Mouse (Mus musculus): ENCODE results near the gene Zmym2. TPM values are rescaled to one million over a fixed set of nuclear protein-coding genes. Genes with fewer than 3 reads are reported as not detected.

Zmym2 gene
- polyA plus RNA-seq, 1 experiment: 19.7 TPM

DNA sequence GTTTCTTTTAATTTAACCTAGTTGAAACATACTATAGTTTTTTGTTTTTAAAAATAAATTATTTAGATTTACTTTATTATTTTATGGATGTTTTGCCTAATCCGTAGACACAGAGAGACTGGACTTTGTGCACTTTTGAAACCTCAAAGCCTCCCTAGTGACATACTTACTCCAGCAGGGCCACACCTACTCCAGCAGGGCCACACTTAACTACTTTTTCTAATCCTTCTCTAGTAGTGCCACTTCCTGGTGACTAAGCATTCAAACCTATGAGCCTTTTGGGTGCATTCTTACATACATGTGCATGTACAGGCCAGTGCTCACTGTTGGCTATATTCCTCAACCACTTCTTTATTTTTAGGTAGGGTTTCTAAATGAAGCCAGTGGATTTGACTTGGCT, 19.2 kb downstream of the Zmym2 start:
- no peak overlapping the region for H3K27ac ChIP-seq (ENCODE audit: control insufficient read depth, insufficient read depth, low read depth, low read length)
- no peaks in the 10 kb centered on the region for H3K4me1 ChIP-seq (ENCODE audit: control insufficient read depth, insufficient read depth, low read length)
- H3K27me3 ChIP-seq (ENCODE audit: control insufficient read depth, insufficient read depth, low read length): no peaks in the 10 kb centered on the region
- TF ChIP-seq POLR2A (IDR thresholded peaks at IDR 0.05; ENCODE audit: control insufficient read depth, low read depth, low read length) (no peak), CTCF (IDR thresholded peaks at IDR 0.05; ENCODE audit: control insufficient read depth, insufficient read depth, insufficient replicate concordance, low read depth, low read length) (no peak)
- no peaks in the 10 kb centered on the region for H3K36me3 ChIP-seq (ENCODE audit: control insufficient read depth, insufficient read depth, low read length)
- no peak overlapping the region for H3K4me3 ChIP-seq (ENCODE audit: control insufficient read depth, low read depth, low read length)

DNA sequence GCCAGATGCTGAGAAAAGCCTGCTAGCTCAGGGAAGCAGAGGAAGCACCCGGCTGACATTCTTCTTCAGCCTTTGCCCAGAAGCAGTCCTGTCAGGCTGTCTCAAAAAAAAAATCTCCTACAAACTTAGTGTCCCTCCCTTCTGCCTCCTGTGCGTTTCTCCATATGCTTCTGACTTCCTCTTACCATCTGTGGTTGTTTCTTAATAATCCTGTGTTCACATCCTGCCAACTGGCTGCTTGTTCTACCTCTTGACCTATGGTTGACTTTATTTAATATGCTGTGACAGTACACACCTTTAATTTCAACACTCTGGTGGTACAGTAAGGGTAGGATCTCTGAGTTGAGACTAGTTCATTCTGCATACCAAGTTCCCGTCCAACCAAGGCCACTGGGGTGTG, 32.1 kb downstream of the Zmym2 start:
- H3K4me3 ChIP-seq (ENCODE audit: control insufficient read depth, low read depth, low read length): no peak overlapping the region
- no peaks in the 10 kb centered on the region for H3K27me3 ChIP-seq (ENCODE audit: control insufficient read depth, insufficient read depth, low read length)
- no peaks in the 10 kb centered on the region for H3K4me1 ChIP-seq (ENCODE audit: control insufficient read depth, insufficient read depth, low read length)
- TF ChIP-seq CTCF (IDR thresholded peaks at IDR 0.05; ENCODE audit: control insufficient read depth, insufficient read depth, insufficient replicate concordance, low read depth, low read length) (no peak), POLR2A (IDR thresholded peaks at IDR 0.05; ENCODE audit: control insufficient read depth, low read depth, low read length) (no peak)
- peaks cover 2% of the 10 kb centered on the region for H3K36me3 ChIP-seq (ENCODE audit: control insufficient read depth, insufficient read depth, low read length)
- no peak overlapping the region for H3K27ac ChIP-seq (ENCODE audit: control insufficient read depth, insufficient read depth, low read depth, low read length)

DNA sequence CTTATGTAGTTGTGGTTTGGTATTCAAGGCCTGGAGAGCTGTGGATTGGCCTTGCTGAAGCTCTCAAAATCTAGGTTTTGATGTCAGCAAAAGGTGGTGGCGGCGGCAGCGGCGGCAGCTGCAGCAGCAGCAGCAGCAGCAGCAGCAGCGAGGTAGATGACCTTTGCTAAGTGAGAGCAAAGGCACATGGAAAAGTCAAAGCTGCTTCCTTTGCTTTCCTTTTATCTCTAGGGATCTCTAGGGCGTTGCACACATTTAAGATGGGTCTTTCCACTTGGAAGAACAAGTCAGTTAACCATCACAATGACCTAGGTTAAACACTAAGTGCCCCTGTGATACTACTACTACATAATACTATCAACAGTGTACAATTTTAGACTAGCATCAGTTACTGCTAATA, 49.0 kb downstream of the Zmym2 start:
- no peaks in the 10 kb centered on the region for H3K4me1 ChIP-seq (ENCODE audit: control insufficient read depth, insufficient read depth, low read length)
- H3K27ac ChIP-seq (ENCODE audit: control insufficient read depth, insufficient read depth, low read depth, low read length): no peak overlapping the region
- no peak overlapping the region for H3K4me3 ChIP-seq (ENCODE audit: control insufficient read depth, low read depth, low read length)
- no peak for TF ChIP-seq CTCF (IDR thresholded peaks at IDR 0.05; ENCODE audit: control insufficient read depth, insufficient read depth, insufficient replicate concordance, low read depth, low read length)
- no peak for TF ChIP-seq POLR2A (IDR thresholded peaks at IDR 0.05; ENCODE audit: control insufficient read depth, low read depth, low read length)
- H3K36me3 ChIP-seq (ENCODE audit: control insufficient read depth, insufficient read depth, low read length): no peaks in the 10 kb centered on the region; the same call in 1 of the 2 replicates
- no peaks in the 10 kb centered on the region for H3K27me3 ChIP-seq (ENCODE audit: control insufficient read depth, insufficient read depth, low read length)

DNA sequence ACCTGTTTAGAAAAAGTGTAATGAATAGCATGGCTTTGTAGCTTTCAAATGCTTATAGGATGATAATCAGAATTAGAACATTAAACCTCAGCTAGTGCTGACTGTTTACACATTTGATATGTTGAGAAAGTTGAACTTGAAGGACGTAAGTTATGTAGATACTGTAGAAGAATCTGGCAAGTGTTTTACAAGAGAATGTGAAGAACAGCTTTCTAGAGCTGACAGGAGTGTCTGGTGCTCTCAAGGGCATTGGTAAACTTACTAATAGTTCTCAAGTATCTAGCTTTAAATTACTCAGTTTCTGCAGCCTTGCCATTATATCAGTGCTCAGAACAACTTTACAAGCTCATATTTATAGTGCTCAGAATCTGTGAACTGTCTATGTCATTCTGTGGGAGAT, 53.5 kb downstream of the Zmym2 start:
- no peaks in the 10 kb centered on the region for H3K4me1 ChIP-seq (ENCODE audit: control insufficient read depth, insufficient read depth, low read length)
- no peaks in the 10 kb centered on the region for H3K36me3 ChIP-seq (ENCODE audit: control insufficient read depth, insufficient read depth, low read length)
- H3K4me3 ChIP-seq (ENCODE audit: control insufficient read depth, low read depth, low read length): no peak overlapping the region
- no peak overlapping the region for H3K27ac ChIP-seq (ENCODE audit: control insufficient read depth, insufficient read depth, low read depth, low read length)
- H3K27me3 ChIP-seq (ENCODE audit: control insufficient read depth, insufficient read depth, low read length): no peaks in the 10 kb centered on the region
- TF ChIP-seq CTCF (IDR thresholded peaks at IDR 0.05; ENCODE audit: control insufficient read depth, insufficient read depth, insufficient replicate concordance, low read depth, low read length) (no peak), POLR2A (IDR thresholded peaks at IDR 0.05; ENCODE audit: control insufficient read depth, low read depth, low read length) (no peak)

DNA sequence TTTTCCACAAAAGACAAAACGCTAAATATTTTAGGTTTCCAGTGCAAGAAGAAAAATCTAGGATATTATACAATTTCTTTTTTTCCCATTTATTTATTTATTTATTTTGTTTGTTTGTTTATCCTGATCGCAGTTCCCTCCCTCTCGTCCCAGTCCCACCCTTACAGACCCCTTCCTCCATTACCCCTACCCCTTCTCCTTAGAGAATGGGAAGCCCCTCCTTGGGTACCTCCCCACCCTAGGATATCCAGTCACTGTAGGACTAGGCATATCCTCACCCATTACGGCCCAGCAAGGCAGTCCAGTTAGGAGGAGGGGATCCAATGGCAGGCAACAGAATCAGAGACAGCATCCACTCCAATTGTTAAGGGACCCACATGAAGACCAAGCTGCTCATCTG, 66.5 kb downstream of the Zmym2 start:
- TF ChIP-seq CTCF (IDR thresholded peaks at IDR 0.05; ENCODE audit: control insufficient read depth, insufficient read depth, insufficient replicate concordance, low read depth, low read length) (no peak), POLR2A (IDR thresholded peaks at IDR 0.05; ENCODE audit: control insufficient read depth, low read depth, low read length) (no peak)
- H3K36me3 ChIP-seq (ENCODE audit: control insufficient read depth, insufficient read depth, low read length): no peaks in the 10 kb centered on the region; the same call in 1 of the 2 replicates

DNA sequence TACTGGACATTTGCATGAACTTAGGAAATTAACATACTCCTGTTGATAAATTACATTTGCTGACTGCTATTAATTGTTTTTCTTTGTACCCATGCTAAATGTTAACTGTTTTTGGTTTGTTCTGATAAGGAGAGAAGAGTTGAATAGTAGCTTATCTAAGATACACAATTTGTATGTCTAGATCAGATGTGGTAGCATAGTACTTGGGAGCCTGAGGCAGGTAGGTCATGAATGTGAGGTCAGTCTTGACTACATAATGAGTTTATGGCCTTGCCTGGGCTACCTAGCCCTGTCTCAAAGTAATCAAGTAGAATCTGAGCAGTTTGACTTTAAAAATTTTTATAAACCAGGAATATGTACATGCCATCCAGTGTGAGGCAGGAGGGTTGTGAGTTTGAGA, 67.9 kb downstream of the Zmym2 start:
- Histone ChIP-seq H3K27ac (ENCODE audit: control insufficient read depth, insufficient read depth, low read depth, low read length) (no peak overlapping the region), H3K4me3 (ENCODE audit: control insufficient read depth, low read depth, low read length) (no peak overlapping the region), H3K4me1 (ENCODE audit: control insufficient read depth, insufficient read depth, low read length) (no peaks in the 10 kb centered on the region), H3K27me3 (ENCODE audit: control insufficient read depth, insufficient read depth, low read length) (no peaks in the 10 kb centered on the region), H3K36me3 (ENCODE audit: control insufficient read depth, insufficient read depth, low read length) (no peaks in the 10 kb centered on the region; the same call in 1 of the 2 replicates)
- TF ChIP-seq CTCF (IDR thresholded peaks at IDR 0.05; ENCODE audit: control insufficient read depth, insufficient read depth, insufficient replicate concordance, low read depth, low read length): no peak
- TF ChIP-seq POLR2A (IDR thresholded peaks at IDR 0.05; ENCODE audit: control insufficient read depth, low read depth, low read length): no peak

More for the DNA sequence above, 66.5 kb downstream of the Zmym2 start:
- no peaks in the 10 kb centered on the region for H3K27me3 ChIP-seq (ENCODE audit: control insufficient read depth, insufficient read depth, low read length)
- H3K4me1 ChIP-seq (ENCODE audit: control insufficient read depth, insufficient read depth, low read length): no peaks in the 10 kb centered on the region
- H3K27ac ChIP-seq (ENCODE audit: control insufficient read depth, insufficient read depth, low read depth, low read length): no peak overlapping the region
- H3K4me3 ChIP-seq (ENCODE audit: control insufficient read depth, low read depth, low read length): no peak overlapping the region

DNA sequence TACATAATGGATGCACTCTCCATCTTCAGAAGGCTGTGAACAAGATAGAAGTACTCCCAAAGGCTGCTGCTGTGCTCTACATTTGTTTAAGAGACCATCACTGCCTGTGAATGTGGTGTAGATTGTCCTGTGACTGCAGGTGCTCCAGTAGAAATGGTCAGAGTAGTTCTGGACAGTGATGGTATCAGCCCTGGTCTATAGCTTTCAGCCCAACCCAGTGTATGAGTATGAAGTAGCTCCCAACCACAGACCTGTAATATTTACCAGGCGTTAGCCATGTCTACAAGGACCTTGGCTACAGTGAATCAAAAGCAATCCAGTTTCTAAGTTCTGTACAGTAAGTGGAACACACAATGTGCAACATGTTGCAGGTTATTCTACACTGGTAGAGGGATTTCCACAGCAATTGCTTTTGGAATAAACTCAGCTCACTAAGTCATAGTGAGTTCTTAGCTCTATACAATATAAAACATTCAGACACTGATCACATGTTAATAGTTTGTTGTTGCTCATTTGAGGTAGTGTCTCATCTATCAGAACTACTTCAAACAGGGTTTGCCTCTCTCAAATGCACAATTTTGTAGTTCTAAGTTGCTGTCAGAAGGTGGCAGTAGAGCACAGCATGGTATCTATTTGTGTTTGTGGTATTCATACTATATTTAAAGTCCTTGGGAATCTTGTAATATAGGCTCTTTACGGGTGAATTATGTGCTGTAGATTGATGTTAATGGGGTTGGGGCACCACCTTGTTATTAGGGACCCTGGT, 77.7 kb downstream of the Zmym2 start:
- H3K27ac ChIP-seq (ENCODE audit: control insufficient read depth, insufficient read depth, low read depth, low read length): no peak overlapping the region
- no peaks in the 10 kb centered on the region for H3K4me1 ChIP-seq (ENCODE audit: control insufficient read depth, insufficient read depth, low read length)
- no peaks in the 10 kb centered on the region for H3K27me3 ChIP-seq (ENCODE audit: control insufficient read depth, insufficient read depth, low read length)
- H3K36me3 ChIP-seq (ENCODE audit: control insufficient read depth, insufficient read depth, low read length): no peaks in the 10 kb centered on the region
- H3K4me3 ChIP-seq (ENCODE audit: control insufficient read depth, low read depth, low read length): no peak overlapping the region
- TF ChIP-seq CTCF (IDR thresholded peaks at IDR 0.05; ENCODE audit: control insufficient read depth, insufficient read depth, insufficient replicate concordance, low read depth, low read length) (no peak), POLR2A (IDR thresholded peaks at IDR 0.05; ENCODE audit: control insufficient read depth, low read depth, low read length) (no peak)

Measured in testis, adult 2 months (tissue).